Mouse (Mus musculus): ENCODE measurements at regions not wholly inside any gene's neighbourhood (a gene's known extent, or its start where the extent isn't known, plus 50 kb on each side); places are given as distances from the start of the nearest gene placed in this dataset.

DNA sequence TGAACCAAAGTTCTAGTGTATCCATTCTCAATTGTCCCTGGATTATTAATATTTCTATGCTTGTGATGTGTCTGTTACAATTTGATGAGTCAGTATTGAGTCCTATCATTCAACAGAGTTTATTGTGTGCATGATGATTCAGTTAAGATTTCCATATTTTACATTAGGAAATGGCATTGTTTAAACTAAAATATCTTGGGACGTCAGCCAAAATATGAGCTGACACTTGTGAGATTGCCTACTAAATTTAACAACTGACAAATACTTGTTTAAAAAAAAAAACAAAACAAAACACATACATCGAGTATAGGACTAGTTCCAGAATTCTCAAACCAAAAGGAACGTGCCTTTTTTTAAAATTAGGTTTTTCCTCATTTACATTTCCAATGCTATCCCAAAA is 779.0 kb downstream of the Ttll7 start:
- TF ChIP-seq CTCF (IDR thresholded peaks at IDR 0.05; ENCODE audit: borderline replicate concordance, extremely low read depth, insufficient read depth, insufficient read length) (no peak), POLR2A (IDR thresholded peaks at IDR 0.05; ENCODE audit: borderline replicate concordance, extremely low read depth, insufficient read depth, insufficient read length, poor library complexity, severe bottlenecking) (no peak)
